In genomic region chr19:44991031-44991430, GRCm38 (mm10) we compare ENCODE assay signal across 10 mouse cellular contexts. TPM values are rescaled to one million over a fixed set of nuclear protein-coding genes. Genes with fewer than 3 reads are reported as not detected.
DNase-seq lines count a peak whose midpoint lies in the region; ATAC-seq and TF ChIP-seq lines count a peak whose summit lies in the region.
"Had no signal": no experiment of that assay in that cellular context is flagged by ENCODE, and none has a peak within 500 bp of the region (broad histone marks: within the 10 kb centered on the region; RNA-seq: fewer than 3 reads in every experiment).

No protein-coding gene starts in this region.

- no peak for TF ChIP-seq CTCF in liver, adult 2 months (IDR thresholded peaks at IDR 0.05; ENCODE audit: low read depth, low read length)
- TF ChIP-seq CTCF in small intestine, adult 2 months (IDR thresholded peaks at IDR 0.05; ENCODE audit: extremely low read depth, insufficient read length, insufficient replicate concordance, low read depth, low read length): no peak

- peak overlapping the region; percentile 56 for H3K4me3 ChIP-seq in liver, adult 2 months (ENCODE audit: insufficient read depth, low read depth, low read length)
- peak overlapping the region; percentile 67; the same call in 1 of the 2 replicates for H3K4me3 ChIP-seq in hindbrain, embryonic 12.5 days
- peak overlapping the region; percentile 47 for H3K4me3 ChIP-seq in small intestine, adult 2 months (ENCODE audit: low read depth, low read length)
- H3K4me3 ChIP-seq: left cerebral cortex, adult 2 months; myocyte had no signal

- TF ChIP-seq POLR2A in liver, adult 2 months (IDR thresholded peaks at IDR 0.05; ENCODE audit: extremely low read depth, insufficient read depth, low read length): 0 out of 2 replicates have a peak, but pooled peaks have one; percentile 30
- TF ChIP-seq POLR2A in small intestine, adult 2 months (IDR thresholded peaks at IDR 0.05; ENCODE audit: low read depth, low read length): no peak

- H3K79me2 ChIP-seq in liver, adult 2 months (ENCODE audit: control insufficient read depth, insufficient read depth, low read length): peaks cover 3% of the 10 kb centered on the region; the same call in 1 of the 2 replicates

- H3K27ac ChIP-seq in liver, adult 2 months (replicated peaks; ENCODE audit: insufficient read depth, low read depth, low read length): peak overlapping the region; percentile 99
- H3K27ac ChIP-seq in hindbrain, embryonic 12.5 days: no peak overlapping the region
- peak overlapping the region; percentile 98 for H3K27ac ChIP-seq in small intestine, adult 2 months (ENCODE audit: insufficient read depth, low read depth, low read length)
- H3K27ac ChIP-seq: left cerebral cortex, adult 2 months had no signal

- WGBS in liver, adult 2 months: 28% methylated on average over 8 of the region's 8 CpGs
- WGBS in hindbrain, embryonic 12.5 days: 72% methylated on average over 8 of the region's 8 CpGs
- WGBS in small intestine, adult 2 months: 27% methylated on average over 8 of the region's 8 CpGs

- H3K9ac ChIP-seq in liver, adult 2 months (ENCODE audit: low read depth, low read length): peak overlapping the region; percentile 86
- H3K9ac ChIP-seq in hindbrain, embryonic 12.5 days: peak overlapping the region; percentile 86

- no peaks in the 10 kb centered on the region for H3K9me3 ChIP-seq in hindbrain, embryonic 12.5 days (replicated peaks)

- H3K4me2 ChIP-seq in hindbrain, embryonic 12.5 days (replicated peaks): peak overlapping the region; percentile 78

- no peak for ATAC-seq in hindbrain, embryonic 12.5 days (ENCODE audit: low FRiP score)
- ATAC-seq in monocyte, adult 5-6 weeks (replicated peaks; ENCODE audit: insufficient number of reproducible peaks, low FRiP score, low TSS enrichment, poor library complexity, severe bottlenecking): no peak
- ATAC-seq in granulocyte monocyte progenitor cell, adult 5-6 weeks (replicated peaks; ENCODE audit: poor library complexity, severe bottlenecking): no peak

- no peaks in the 10 kb centered on the region for H3K27me3 ChIP-seq in liver, adult 2 months (ENCODE audit: control insufficient read depth, insufficient read depth, low read length)
- H3K27me3 ChIP-seq in hindbrain, embryonic 12.5 days: no peaks in the 10 kb centered on the region
- no peaks in the 10 kb centered on the region; the same call in 1 of the 2 replicates for H3K27me3 ChIP-seq in small intestine, adult 2 months (ENCODE audit: control insufficient read depth, insufficient read depth, low read length)

- peaks cover 23% of the 10 kb centered on the region for H3K4me1 ChIP-seq in liver, adult 2 months (ENCODE audit: control insufficient read depth, insufficient read depth, low read length)
- peaks cover 30% of the 10 kb centered on the region for H3K4me1 ChIP-seq in hindbrain, embryonic 12.5 days
- peaks cover 30% of the 10 kb centered on the region for H3K4me1 ChIP-seq in small intestine, adult 2 months (ENCODE audit: control insufficient read depth, insufficient read depth, insufficient read length, low read length)

- peaks cover 13% of the 10 kb centered on the region for H3K36me3 ChIP-seq in liver, adult 2 months (ENCODE audit: control insufficient read depth, insufficient read depth, low read length)
- H3K36me3 ChIP-seq in hindbrain, embryonic 12.5 days: 0 out of 2 replicates have a peak, but pooled peaks cover 4% of the 10 kb centered on the region
- peaks cover 24% of the 10 kb centered on the region for H3K36me3 ChIP-seq in small intestine, adult 2 months (ENCODE audit: control insufficient read depth, insufficient read depth, low read length)

- DNase-seq in liver, adult 2 months (ENCODE audit: extremely low read depth, low read depth, low spot score): peak; percentile 96
- no peak for DNase-seq in liver
- peak; percentile 52 for DNase-seq in kidney, postnatal 14 days
- no peak for DNase-seq in c-Kit-positive CD71-positive TER-119-positive erythroid progenitor cells, embryonic 14.5 days (ENCODE audit: low spot score)

RNA-seq across cellular contexts. Expression of gene Sema4g, which starts 2.1 kb away (rescaled TPM):
- total RNA-seq in liver, adult 2 months (2014; rRNA removed): 58.5 and 79.0 TPM in 2 replicates
- polyA plus RNA-seq in liver, adult 2 months (2012; rRNA removed): 413 and 566 TPM in 2 replicates
- 10.6 and 11.4 TPM in 2 replicates for polyA plus RNA-seq in hindbrain, embryonic 12.5 days (2016; fragmentation: Nextera tagmentation; extraction: Ambion mirVana)
- 139 and 344 TPM in 2 replicates for polyA plus RNA-seq in small intestine, adult 2 months (2012; rRNA removed)
- 0.29 to 0.39 TPM in 2 of 3 replicates, not detected in the other for total RNA-seq in monocyte, adult 5-6 weeks (2017)
- total RNA-seq in granulocyte monocyte progenitor cell, adult 5-6 weeks (2014; fragmentation: Nextera tagmentation): 0.43 TPM in 1 of 2 replicates, not detected in the other
- not detected in 2 replicates for total RNA-seq in granulocyte monocyte progenitor cell, adult 5-6 weeks (2017)

RNA-seq across cellular contexts. Expression of gene Twnk, which starts 14.4 kb away (rescaled TPM):
- total RNA-seq in liver, adult 2 months (2014; rRNA removed): 7.8 and 9.3 TPM in 2 replicates
- polyA plus RNA-seq in liver, adult 2 months (2012; rRNA removed): 11.8 and 11.9 TPM in 2 replicates
- 19.7 and 21.7 TPM in 2 replicates for polyA plus RNA-seq in hindbrain, embryonic 12.5 days (2016; fragmentation: Nextera tagmentation; extraction: Ambion mirVana)
- polyA plus RNA-seq in small intestine, adult 2 months (2012; rRNA removed): 4.1 and 5.9 TPM in 2 replicates
- total RNA-seq in monocyte, adult 5-6 weeks (2017): 6.8 to 11.9 TPM (median 8.7 TPM) in 3 replicates
- total RNA-seq in granulocyte monocyte progenitor cell, adult 5-6 weeks (2014; fragmentation: Nextera tagmentation): 27.9 and 30.2 TPM in 2 replicates
- total RNA-seq in granulocyte monocyte progenitor cell, adult 5-6 weeks (2017): 20.1 and 23.0 TPM in 2 replicates

RNA-seq across cellular contexts. Expression of gene Mrpl43, which starts 15.2 kb away (rescaled TPM):
- 26.6 and 32.3 TPM in 2 replicates for total RNA-seq in liver, adult 2 months (2014; rRNA removed)
- polyA plus RNA-seq in liver, adult 2 months (2012; rRNA removed): 76.2 and 80.0 TPM in 2 replicates
- polyA plus RNA-seq in hindbrain, embryonic 12.5 days (2016; fragmentation: Nextera tagmentation; extraction: Ambion mirVana): 79.4 and 81.6 TPM in 2 replicates
- 71.9 and 126 TPM in 2 replicates for polyA plus RNA-seq in small intestine, adult 2 months (2012; rRNA removed)
- 32.9 to 51.9 TPM (median 38.9 TPM) in 3 replicates for total RNA-seq in monocyte, adult 5-6 weeks (2017)
- 41.8 and 53.7 TPM in 2 replicates for total RNA-seq in granulocyte monocyte progenitor cell, adult 5-6 weeks (2014; fragmentation: Nextera tagmentation)
- 35.5 and 37.9 TPM in 2 replicates for total RNA-seq in granulocyte monocyte progenitor cell, adult 5-6 weeks (2017)

RNA-seq across cellular contexts. Expression of gene Lzts2, which starts 23.2 kb away (rescaled TPM):
- 3.4 and 4.6 TPM in 2 replicates for total RNA-seq in liver, adult 2 months (2014; rRNA removed)
- polyA plus RNA-seq in liver, adult 2 months (2012; rRNA removed): 14.2 and 14.3 TPM in 2 replicates
- 71.0 and 72.1 TPM in 2 replicates for polyA plus RNA-seq in hindbrain, embryonic 12.5 days (2016; fragmentation: Nextera tagmentation; extraction: Ambion mirVana)
- 40.3 and 50.4 TPM in 2 replicates for polyA plus RNA-seq in small intestine, adult 2 months (2012; rRNA removed)
- total RNA-seq in monocyte, adult 5-6 weeks (2017): 1.5 TPM in 1 of 3 replicates, not detected in the others
- 4.9 and 7.9 TPM in 2 replicates for total RNA-seq in granulocyte monocyte progenitor cell, adult 5-6 weeks (2014; fragmentation: Nextera tagmentation)
- total RNA-seq in granulocyte monocyte progenitor cell, adult 5-6 weeks (2017): 6.9 and 9.9 TPM in 2 replicates

RNA-seq across cellular contexts. Expression of gene Pdzd7, which starts 54.5 kb away (rescaled TPM):
- total RNA-seq in liver, adult 2 months (2014; rRNA removed): not detected in 2 replicates
- polyA plus RNA-seq in liver, adult 2 months (2012; rRNA removed): 0.06 TPM in 1 of 2 replicates, not detected in the other
- 0.72 and 0.81 TPM in 2 replicates for polyA plus RNA-seq in hindbrain, embryonic 12.5 days (2016; fragmentation: Nextera tagmentation; extraction: Ambion mirVana)
- polyA plus RNA-seq in small intestine, adult 2 months (2012; rRNA removed): 0.29 and 1.2 TPM in 2 replicates
- not detected in 3 replicates for total RNA-seq in monocyte, adult 5-6 weeks (2017)
- total RNA-seq in granulocyte monocyte progenitor cell, adult 5-6 weeks (2014; fragmentation: Nextera tagmentation): 0.24 TPM in 1 of 2 replicates, not detected in the other
- total RNA-seq in granulocyte monocyte progenitor cell, adult 5-6 weeks (2017): not detected in 2 replicates

Comparison
In these comparisons a context has a peak if more than half of its experiments do, and no peak if none do; other contexts are left out.
1. DNase-seq: peak in liver, adult 2 months (single experiment) and kidney, postnatal 14 days (single experiment); none in liver (single experiment) and c-Kit-positive CD71-positive TER-119-positive erythroid progenitor cells, embryonic 14.5 days (single experiment).
2. RNA of gene Sema4g, which starts 2.1 kb away (total RNA-seq): 58.5 to 79.0 TPM in liver, adult 2 months; 0.29 to 0.39 TPM in monocyte, adult 5-6 weeks and 0.43 TPM in granulocyte monocyte progenitor cell, adult 5-6 weeks; every median in the first group is over 10 times any median in the second.
3. Peak in every context shown above with its lines, with median percentiles within 50 percentile points of each other: H3K4me3 ChIP-seq.